Mouse (Mus musculus): ENCODE results near the gene Enpp3.

GRCm38 (mm10) chr10:24738456-24738855, 104.2 kb downstream of the Enpp3 start:
- no peak for TF ChIP-seq CTCF (IDR thresholded peaks at IDR 0.05; ENCODE audit: low read depth)
- no peak for TF ChIP-seq EP300 (optimal IDR thresholded peaks at IDR 0.05)
